In the genomic region with DNA sequence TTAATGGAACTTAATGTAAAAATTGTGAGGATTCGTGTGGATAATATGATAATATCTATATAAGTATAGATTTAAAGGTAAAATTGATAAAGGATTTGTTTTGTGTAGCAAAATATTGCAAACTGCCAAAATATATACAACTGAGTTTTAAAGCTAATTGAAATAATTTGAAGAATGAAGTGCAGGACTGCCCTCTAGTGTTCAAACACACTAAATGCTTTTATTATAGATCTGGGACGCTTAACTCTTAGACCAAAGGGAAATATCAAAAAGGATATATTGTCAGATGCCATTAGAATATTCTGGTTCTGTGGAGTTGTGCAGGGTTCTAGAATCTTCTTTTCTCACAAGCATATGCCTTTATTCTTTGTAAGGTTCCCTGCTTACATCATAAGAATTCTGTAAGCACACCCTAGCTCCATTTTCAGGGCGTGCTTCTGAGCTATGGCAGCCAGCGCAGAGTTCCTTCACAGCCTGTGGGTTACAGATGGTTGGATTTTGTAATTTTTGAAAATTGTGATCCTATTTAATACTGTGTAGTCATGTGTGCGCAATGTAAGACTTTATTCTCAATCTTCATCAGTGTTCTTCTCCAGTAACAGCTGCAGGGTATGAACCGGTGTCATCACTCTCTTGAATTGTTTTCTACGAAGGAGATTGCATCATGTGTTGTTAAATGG, we compare ENCODE assay signal across 10 mouse cellular contexts.
DNase-seq lines count a peak whose midpoint lies in the region; ATAC-seq and TF ChIP-seq lines count a peak whose summit lies in the region.
"Had no signal": no experiment of that assay in that cellular context is flagged by ENCODE, and none has a peak within 500 bp of the region (broad histone marks: within the 10 kb centered on the region; RNA-seq: fewer than 3 reads in every experiment).

No protein-coding gene starts in this region.

- no peaks in the 10 kb centered on the region for H3K27me3 ChIP-seq in MEL (ENCODE audit: control insufficient read depth in 1 of 2, insufficient read depth in 2 of 2, low read length in 2 of 2)
- H3K27me3 ChIP-seq in midbrain, embryonic 14.5 days (ENCODE audit: control insufficient read depth, insufficient read depth, low read length), result no peaks in the 10 kb centered on the region
- H3K27me3 ChIP-seq in kidney, embryonic 15.5 days, result no peaks in the 10 kb centered on the region
- H3K27me3 ChIP-seq: heart, embryonic 15.5 days; liver, embryonic 13.5 days had no signal

- TF ChIP-seq CTCF in layer of hippocampus, adult 2 months (conservative IDR thresholded peaks at IDR 0.05), result peak; percentile 90
- TF ChIP-seq CTCF in MEL (IDR thresholded peaks at IDR 0.05 in 2 of 3, conservative IDR thresholded peaks at IDR 0.05 in 1 of 3; ENCODE audit: control insufficient read depth in 1 of 3, insufficient read depth in 1 of 3, low read depth in 2 of 3, low read length in 3 of 3, poor library complexity in 1 of 3, severe bottlenecking in 1 of 3), result peak; percentile 21 to 65 (median 34); a peak in 4 of 6 replicates

- H3K4me2 ChIP-seq in midbrain, embryonic 14.5 days (ENCODE audit: low read length), result no peak overlapping the region
- no peak overlapping the region for H3K4me2 ChIP-seq in kidney, embryonic 15.5 days
- H3K4me2 ChIP-seq: heart, embryonic 15.5 days; liver, embryonic 13.5 days had no signal

- H3K4me3 ChIP-seq in layer of hippocampus, adult 2 months, result no peak overlapping the region
- no peak overlapping the region for H3K4me3 ChIP-seq in MEL (ENCODE audit: control insufficient read depth in 1 of 2, insufficient read depth in 1 of 2, low read depth in 2 of 2, low read length in 2 of 2)
- no peak overlapping the region for H3K4me3 ChIP-seq in midbrain, embryonic 14.5 days (replicated peaks; ENCODE audit: low read depth, low read length)
- no peak overlapping the region for H3K4me3 ChIP-seq in kidney, embryonic 15.5 days (replicated peaks)
- H3K4me3 ChIP-seq: heart, embryonic 15.5 days; liver, embryonic 13.5 days had no signal

- TF ChIP-seq EP300 in MEL (IDR thresholded peaks at IDR 0.05; ENCODE audit: low read depth in 1 of 2, low read length in 2 of 2), result no peak

- no peaks in the 10 kb centered on the region for H3K9me3 ChIP-seq in MEL (replicated peaks; ENCODE audit: insufficient read depth, low read length)
- H3K9me3 ChIP-seq in midbrain, embryonic 14.5 days (ENCODE audit: control insufficient read depth, low read length), result no peaks in the 10 kb centered on the region
- H3K9me3 ChIP-seq in kidney, embryonic 15.5 days (replicated peaks), result no peaks in the 10 kb centered on the region
- H3K9me3 ChIP-seq: heart, embryonic 15.5 days; liver, embryonic 13.5 days had no signal

- H3K36me3 ChIP-seq in MEL (ENCODE audit: control insufficient read depth in 1 of 2, insufficient read depth in 2 of 2, low read length in 2 of 2), result no peaks in the 10 kb centered on the region
- H3K36me3 ChIP-seq in midbrain, embryonic 14.5 days (ENCODE audit: control insufficient read depth, insufficient read depth, low read length), result peaks cover 33% of the 10 kb centered on the region
- H3K36me3 ChIP-seq in kidney, embryonic 15.5 days, result no peaks in the 10 kb centered on the region
- H3K36me3 ChIP-seq: heart, embryonic 15.5 days; liver, embryonic 13.5 days had no signal

- TF ChIP-seq RAD21 in MEL (IDR thresholded peaks at IDR 0.05; ENCODE audit: low read depth, low read length), result peak; percentile 73

- no peak overlapping the region for H3K9ac ChIP-seq in MEL (ENCODE audit: control insufficient read depth, low read depth, low read length, poor library complexity, severe bottlenecking)
- H3K9ac ChIP-seq in midbrain, embryonic 14.5 days (replicated peaks; ENCODE audit: low read length), result no peak overlapping the region
- H3K9ac ChIP-seq in kidney, embryonic 15.5 days, result no peak overlapping the region
- H3K9ac ChIP-seq: heart, embryonic 15.5 days; liver, embryonic 13.5 days had no signal

- no peaks in the 10 kb centered on the region for H3K4me1 ChIP-seq in MEL (ENCODE audit: control insufficient read depth in 1 of 2, insufficient read depth in 2 of 2, low read length in 2 of 2)
- H3K4me1 ChIP-seq in midbrain, embryonic 14.5 days (ENCODE audit: control insufficient read depth, insufficient read depth, low read length), result no peaks in the 10 kb centered on the region
- H3K4me1 ChIP-seq in kidney, embryonic 15.5 days, result no peaks in the 10 kb centered on the region; the same call in 1 of the 2 replicates
- H3K4me1 ChIP-seq: heart, embryonic 15.5 days had no signal

- no peak for ATAC-seq in midbrain, embryonic 14.5 days (ENCODE audit: low FRiP score, low TSS enrichment)
- ATAC-seq in kidney, embryonic 15.5 days (replicated peaks; ENCODE audit: low FRiP score), result no peak

- 69% methylated on average over 7 of the region's 7 CpGs for WGBS in midbrain, embryonic 14.5 days
- 57% methylated on average over 7 of the region's 7 CpGs for WGBS in kidney, embryonic 15.5 days

- H3K27ac ChIP-seq in layer of hippocampus, adult 2 months, result peak overlapping the region; percentile 53; the same call in 1 of the 2 replicates
- H3K27ac ChIP-seq in MEL (ENCODE audit: control insufficient read depth, low read depth, low read length), result no peak overlapping the region
- no peak overlapping the region for H3K27ac ChIP-seq in midbrain, embryonic 14.5 days (replicated peaks; ENCODE audit: low read depth, low read length)
- no peak overlapping the region for H3K27ac ChIP-seq in kidney, embryonic 15.5 days
- H3K27ac ChIP-seq: heart, embryonic 15.5 days; liver, embryonic 13.5 days had no signal

- TF ChIP-seq POLR2A in MEL (IDR thresholded peaks at IDR 0.05; ENCODE audit: control insufficient read depth in 1 of 2, insufficient read depth in 1 of 2, low read depth in 1 of 2, low read length in 2 of 2, poor library complexity in 1 of 2), result no peak

- no peaks in the 10 kb centered on the region for H3K79me2 ChIP-seq in MEL (ENCODE audit: control insufficient read depth, insufficient read depth, low read length, poor library complexity)

- DNase-seq in layer of hippocampus, adult 2 months (ENCODE audit: low spot score in 2 of 2), result peak in 1 of 2 experiments; percentile 24
- DNase-seq in layer of hippocampus, adult 8-10 months (ENCODE audit: low spot score in 2 of 2), result no peak
- DNase-seq in MEL (ENCODE audit: low read depth, low spot score), result peak; percentile 45
- peak; percentile 75 for DNase-seq in embryo, embryonic 10.5 days (ENCODE audit: low spot score)
- peak; percentile 85 for DNase-seq in midbrain, embryonic 14.5 days
- DNase-seq in frontal cortex, postnatal 10 days (ENCODE audit: low spot score in 2 of 2), result no peak
- no peak for DNase-seq in kidney, adult 8-10 months
- DNase-seq: liver, embryonic 13.5 days had no signal

TF ChIP-seq in MEL, 35 proteins besides CTCF, POLR2A, EP300 and RAD21:
- TF ChIP-seq ZC3H11A (IDR thresholded peaks at IDR 0.05; ENCODE audit: low read depth, low read length), result peak; percentile 32
- TF ChIP-seq ZNF384 (IDR thresholded peaks at IDR 0.05; ENCODE audit: low read depth, low read length), result no peak
- peak; percentile 54 for TF ChIP-seq SMC3 (IDR thresholded peaks at IDR 0.05; ENCODE audit: low read depth, low read length)
- no peak for TF ChIP-seq HCFC1 (IDR thresholded peaks at IDR 0.05; ENCODE audit: low read depth, low read length)

Comparison
In these comparisons a context has a peak if more than half of its experiments do, and no peak if none do; other contexts are left out.
1. DNase-seq: peak in MEL (single experiment), embryo, embryonic 10.5 days (single experiment) and midbrain, embryonic 14.5 days (single experiment); none in layer of hippocampus, adult 8-10 months (0 of 2), frontal cortex, postnatal 10 days (0 of 2) and kidney, adult 8-10 months (0 of 2).